Mouse (Mus musculus) myocyte (in vitro differentiated cells): ENCODE results near the gene Adamts12. TPM values are rescaled to one million over a fixed set of nuclear protein-coding genes. Genes with fewer than 3 reads are reported as not detected.

Experiments
- H3K27me3 ChIP-seq: one replicate; pipeline ENCODE4 v1.6.1; 2011; ENCODE audit not compliant: control insufficient read depth, insufficient read depth, insufficient read length
- H3K36me3 ChIP-seq: one replicate; pipeline ENCODE4 v1.6.1; 2011; ENCODE audit not compliant: control insufficient read depth, insufficient read depth
- H3K4me2 ChIP-seq: one replicate; pipeline ENCODE4 v1.6.1; 2011; ENCODE audit warnings: low read depth, control low read depth
- H3K4me3 ChIP-seq: one replicate; pipeline ENCODE4 v1.5.1; 2011; ENCODE audit warnings: mild to moderate bottlenecking, control low read depth, moderate library complexity
- H3K79me2 ChIP-seq: one replicate; pipeline ENCODE4 v1.6.1; 2011; ENCODE audit not compliant: control insufficient read depth, insufficient read depth
- H3ac ChIP-seq: one replicate; pipeline ENCODE4 v1.6.1; 2011; ENCODE audit not compliant: control insufficient read depth, insufficient read length
- CEBPB ChIP-seq: IDR thresholded peaks from 2 replicates; pipeline ENCODE4 v1.6.1; 2011; ENCODE audit warnings: mild to moderate bottlenecking, moderate library complexity; ENCODE audit not compliant: poor library complexity, insufficient read depth, severe bottlenecking
- E2F4 ChIP-seq: IDR thresholded peaks from one replicate; pipeline ENCODE4 v1.6.1; 2011; ENCODE audit warnings: mild to moderate bottlenecking, control low read depth, moderate library complexity; ENCODE audit not compliant: insufficient read depth
- MAX ChIP-seq: IDR thresholded peaks from one replicate; pipeline ENCODE4 v1.6.1; 2011; ENCODE audit warnings: low read depth, mild to moderate bottlenecking, control low read depth
- MYOD1 ChIP-seq, 3 experiments: IDR thresholded peaks; one replicate each; pipeline ENCODE4 v1.6.1; 2011; ENCODE audit warnings: control low read depth in 2 of 3, low read depth in 2 of 3, mild to moderate bottlenecking in 2 of 3, moderate library complexity in 1 of 3; ENCODE audit not compliant: insufficient read length in 2 of 3, control insufficient read depth in 1 of 3
- MYOG ChIP-seq, 3 experiments: IDR thresholded peaks; one replicate each; pipeline ENCODE4 v1.6.1; 2011; ENCODE audit warnings: control low read depth in 2 of 3, low read depth in 2 of 3, mild to moderate bottlenecking in 2 of 3; ENCODE audit not compliant: insufficient read length in 2 of 3, control insufficient read depth in 1 of 3, insufficient read depth in 1 of 3
- POLR2A ChIP-seq: IDR thresholded peaks from one replicate; pipeline ENCODE4 v1.6.1; 2011; ENCODE audit warnings: low read depth, mild to moderate bottlenecking, control low read depth, moderate library complexity; ENCODE audit not compliant: insufficient read length
- POLR2AphosphoS2 ChIP-seq: IDR thresholded peaks from one replicate; pipeline ENCODE4 v1.6.1; 2011; ENCODE audit warnings: low read depth, control low read depth; ENCODE audit not compliant: insufficient read length
- REST ChIP-seq: IDR thresholded peaks from one replicate; pipeline ENCODE4 v1.6.1; 2011; ENCODE audit warnings: mild to moderate bottlenecking, control low read depth, moderate library complexity; ENCODE audit not compliant: insufficient read depth, insufficient read length
- SRF ChIP-seq: IDR thresholded peaks from one replicate; pipeline ENCODE4 v1.6.1; 2011; ENCODE audit warnings: low read depth; ENCODE audit not compliant: control insufficient read depth, insufficient read length
- TCF12 ChIP-seq: IDR thresholded peaks from one replicate; pipeline ENCODE4 v1.6.1; 2011; ENCODE audit warnings: mild to moderate bottlenecking, control low read depth; ENCODE audit not compliant: poor library complexity, insufficient read depth, severe bottlenecking
- TCF3 ChIP-seq: IDR thresholded peaks from one replicate; pipeline ENCODE4 v1.6.1; 2011; ENCODE audit warnings: low read depth, control low read depth; ENCODE audit not compliant: insufficient read length
- USF1 ChIP-seq: IDR thresholded peaks from one replicate; pipeline ENCODE4 v1.6.1; 2011; ENCODE audit warnings: low read depth, mild to moderate bottlenecking, control low read depth, moderate library complexity
- polyA plus RNA-seq: library from polyadenylated mRNA; unstranded; fragments of >200 nt; fragmentation: generic; extraction: Trizol; gene quantifications from one replicate; pipeline ENCODE4 v1.2.1, GENCODE M21; 2012; ENCODE audit warnings: missing spikeins

Gene Adamts12
- polyA plus RNA-seq, 1 experiment = 0.55 TPM

GRCm38 (mm10) chr15:11089494-11089893 is 24.9 kb downstream of the Adamts12 start:
- Histone ChIP-seq H3K4me3 (no peak overlapping the region), H3ac (no peak overlapping the region), H3K79me2 (no peaks in the 10 kb centered on the region), H3K36me3 (no peaks in the 10 kb centered on the region), H3K27me3 (no peaks in the 10 kb centered on the region), H3K4me2 (no peak overlapping the region)
- TF ChIP-seq POLR2AphosphoS2 (no peak), POLR2A (no peak), MAX (no peak), USF1 (no peak), SRF (no peak), E2F4 (no peak), TCF12 (no peak), CEBPB (no peak), TCF3 (no peak), MYOD1 (IDR thresholded peaks at IDR 0.05; ENCODE audit: control insufficient read depth in 1 of 3, insufficient read length in 2 of 3, low read depth in 2 of 3) (no peak), REST (no peak), MYOG (IDR thresholded peaks at IDR 0.05; ENCODE audit: control insufficient read depth in 1 of 3, insufficient read depth in 1 of 3, insufficient read length in 2 of 3, low read depth in 2 of 3) (no peak)

- Histone ChIP-seq H3ac (no peak overlapping the region), H3K4me2 (peak overlapping the region; percentile 79), H3K36me3 (no peaks in the 10 kb centered on the region), H3K4me3 (no peak overlapping the region), H3K27me3 (no peaks in the 10 kb centered on the region), H3K79me2 (no peaks in the 10 kb centered on the region)
- TF ChIP-seq MYOD1 (IDR thresholded peaks at IDR 0.05; ENCODE audit: control insufficient read depth in 1 of 3, insufficient read length in 2 of 3, low read depth in 2 of 3) (no peak), CEBPB (0 out of 2 replicates have a peak, but pooled peaks have one; percentile 38), TCF3 (no peak), MYOG (IDR thresholded peaks at IDR 0.05; ENCODE audit: control insufficient read depth in 1 of 3, insufficient read depth in 1 of 3, insufficient read length in 2 of 3, low read depth in 2 of 3) (no peak), MAX (no peak)
Observed at GRCm38 (mm10) chr15:11095566-11095965, 31.0 kb downstream of the Adamts12 start.

- H3K36me3 ChIP-seq = no peaks in the 10 kb centered on the region
- H3K79me2 ChIP-seq = no peaks in the 10 kb centered on the region
- no peak overlapping the region for H3ac ChIP-seq
- H3K4me2 ChIP-seq = no peak overlapping the region
- H3K4me3 ChIP-seq = no peak overlapping the region
- TF ChIP-seq POLR2AphosphoS2 (no peak), E2F4 (no peak), CEBPB (no peak), POLR2A (no peak), TCF3 (no peak), TCF12 (no peak), MAX (no peak)
- no peaks in the 10 kb centered on the region for H3K27me3 ChIP-seq
Observed at GRCm38 (mm10) chr15:11097967-11098702, 33.5 kb downstream of the Adamts12 start.

GRCm38 (mm10) chr15:11098940-11099339 is 34.4 kb downstream of the Adamts12 start:
- no peak overlapping the region for H3ac ChIP-seq
- H3K4me2 ChIP-seq = no peak overlapping the region
- no peaks in the 10 kb centered on the region for H3K79me2 ChIP-seq
- no peaks in the 10 kb centered on the region for H3K36me3 ChIP-seq
- H3K27me3 ChIP-seq = no peaks in the 10 kb centered on the region
- no peak for TF ChIP-seq MYOG (IDR thresholded peaks at IDR 0.05; ENCODE audit: control insufficient read depth in 1 of 3, insufficient read depth in 1 of 3, insufficient read length in 2 of 3, low read depth in 2 of 3)
- no peak for TF ChIP-seq POLR2A
- TF ChIP-seq MYOD1 (IDR thresholded peaks at IDR 0.05; ENCODE audit: control insufficient read depth in 1 of 3, insufficient read length in 2 of 3, low read depth in 2 of 3) = no peak
- no peak for TF ChIP-seq SRF
- TF ChIP-seq CEBPB = no peak
- TF ChIP-seq TCF3 = no peak
- TF ChIP-seq REST = no peak
- H3K4me3 ChIP-seq = no peak overlapping the region

GRCm38 (mm10) chr15:11100917-11101316 is 36.3 kb downstream of the Adamts12 start:
- Histone ChIP-seq H3K4me2 (no peak overlapping the region), H3K36me3 (no peaks in the 10 kb centered on the region), H3K27me3 (no peaks in the 10 kb centered on the region), H3K79me2 (no peaks in the 10 kb centered on the region), H3K4me3 (no peak overlapping the region), H3ac (no peak overlapping the region)
- TF ChIP-seq MAX = no peak
- TF ChIP-seq TCF3 = no peak
- TF ChIP-seq MYOD1 (IDR thresholded peaks at IDR 0.05; ENCODE audit: control insufficient read depth in 1 of 3, insufficient read length in 2 of 3, low read depth in 2 of 3) = no peak
- no peak for TF ChIP-seq USF1
- no peak for TF ChIP-seq POLR2AphosphoS2
- TF ChIP-seq MYOG (IDR thresholded peaks at IDR 0.05; ENCODE audit: control insufficient read depth in 1 of 3, insufficient read depth in 1 of 3, insufficient read length in 2 of 3, low read depth in 2 of 3) = no peak
- no peak for TF ChIP-seq SRF
- no peak for TF ChIP-seq REST
- no peak for TF ChIP-seq TCF12
- TF ChIP-seq E2F4 = no peak
- TF ChIP-seq POLR2A = no peak
- no peak for TF ChIP-seq CEBPB
